Mouse (Mus musculus) CH12.LX (cell line): ENCODE data around the gene Ccdc155. TPM values are rescaled to one million over a fixed set of nuclear protein-coding genes. Genes with fewer than 3 reads are reported as not detected.

Experiments used
- DNase-seq: peaks from one replicate; pipeline ENCODE4 v3.0.0-alpha.2; 2013; ENCODE audit errors: extremely low read depth
- H3K27ac ChIP-seq: 2 replicates; pipeline ENCODE4 v1.5.1; 2012; ENCODE audit warnings: low read depth, mild to moderate bottlenecking, control low read depth, moderate library complexity; ENCODE audit not compliant: insufficient read depth
- H3K27me3 ChIP-seq: replicated peaks from 2 replicates; pipeline ENCODE3; 2012; ENCODE audit warnings: inconsistent platforms
- H3K36me3 ChIP-seq, 2 experiments: replicated peaks in 1 of 2; 2 replicates each; pipeline versions ENCODE3 to v1.6.1; 2012; ENCODE audit warnings: inconsistent platforms in 1 of 2, low read length in 1 of 2, mild to moderate bottlenecking in 1 of 2, mixed read lengths in 1 of 2, moderate library complexity in 1 of 2; ENCODE audit not compliant: control insufficient read depth in 1 of 2, insufficient read depth in 1 of 2
- H3K4me1 ChIP-seq, 2 experiments: 2 replicates each; pipeline ENCODE4 v1.6.1; 2012; ENCODE audit warnings: inconsistent platforms in 1 of 2, moderate library complexity in 1 of 2; ENCODE audit not compliant: insufficient read depth in 2 of 2, control insufficient read depth in 1 of 2
- H3K4me2 ChIP-seq: 2 replicates; pipeline ENCODE4 v1.6.1; 2012; ENCODE audit warnings: low read depth, mild to moderate bottlenecking, control low read depth; ENCODE audit not compliant: poor library complexity, insufficient read depth, severe bottlenecking
- H3K4me3 ChIP-seq, 3 experiments: fragments of 150-350 bp in 1 of 3; sonication (generic) in 1 of 3; replicated peaks in 1 of 3; 2 replicates each; pipeline versions ENCODE3 to v1.5.1; 2011 to 2012; ENCODE audit warnings: low read depth in 2 of 3, low read length in 2 of 3, mild to moderate bottlenecking in 2 of 3, moderate library complexity in 2 of 3, control low read depth in 1 of 3, improper control_type of control experiment in 1 of 3, inconsistent platforms in 1 of 3, mixed read lengths in 1 of 3; ENCODE audit not compliant: poor library complexity in 1 of 3
- H3K79me2 ChIP-seq: replicated peaks from 2 replicates; pipeline ENCODE4 v1.6.1; 2012; ENCODE audit warnings: mild to moderate bottlenecking, moderate library complexity; ENCODE audit not compliant: control insufficient read depth, poor library complexity, insufficient read depth, severe bottlenecking; ENCODE audit errors: extremely low read depth
- H3K9ac ChIP-seq: 2 replicates; pipeline ENCODE4 v1.6.1; 2012; ENCODE audit warnings: low read depth, mild to moderate bottlenecking, control low read depth, moderate library complexity; ENCODE audit not compliant: insufficient read depth
- H3K9me3 ChIP-seq: replicated peaks from 2 replicates; pipeline ENCODE3; 2012; ENCODE audit warnings: low read length, inconsistent platforms, mixed read lengths
- CTCF ChIP-seq, 2 experiments: IDR thresholded peaks in 1 of 2; conservative IDR thresholded peaks in 1 of 2; 2 replicates each; pipeline ENCODE4 v1.5.1; 2011 to 2012; ENCODE audit warnings: low read depth in 2 of 2, low read length in 2 of 2, improper control_type of control experiment in 1 of 2, inconsistent platforms in 1 of 2, mild to moderate bottlenecking in 1 of 2, moderate library complexity in 1 of 2
- E2F4 ChIP-seq: IDR thresholded peaks from 2 replicates; pipeline ENCODE4 v1.6.1; 2011; ENCODE audit warnings: low read depth, low read length, improper control_type of control experiment; ENCODE audit not compliant: insufficient replicate concordance
- ETS1 ChIP-seq: conservative IDR thresholded peaks from 2 replicates; pipeline ENCODE4 v1.6.1; 2012; ENCODE audit warnings: low read depth, mild to moderate bottlenecking, inconsistent platforms, low read length, improper control_type of control experiment, moderate library complexity
- IRF4 ChIP-seq: IDR thresholded peaks from 2 replicates; pipeline ENCODE4 v1.6.1; 2014; ENCODE audit warnings: low read depth, mild to moderate bottlenecking, inconsistent platforms, low read length, improper control_type of control experiment
- JUN ChIP-seq: IDR thresholded peaks from 2 replicates; pipeline ENCODE4 v1.6.1; 2011; ENCODE audit warnings: low read depth, mild to moderate bottlenecking, low read length, improper control_type of control experiment, moderate library complexity; ENCODE audit not compliant: insufficient read depth
- MAFK ChIP-seq: IDR thresholded peaks from 2 replicates; pipeline ENCODE4 v1.6.1; 2011; ENCODE audit warnings: low read length, improper control_type of control experiment; ENCODE audit not compliant: insufficient replicate concordance
- MXI1 ChIP-seq: IDR thresholded peaks from 2 replicates; pipeline ENCODE4 v1.6.1; 2011; ENCODE audit warnings: mild to moderate bottlenecking, low read depth, low read length, improper control_type of control experiment
- MYC ChIP-seq: IDR thresholded peaks from 2 replicates; pipeline ENCODE4 v1.6.1; 2011; ENCODE audit warnings: low read depth, mild to moderate bottlenecking, improper control_type of control experiment, low read length
- NRF1 ChIP-seq: IDR thresholded peaks from 2 replicates; pipeline ENCODE4 v1.6.1; 2014; ENCODE audit warnings: low read depth, mild to moderate bottlenecking, inconsistent platforms, low read length, improper control_type of control experiment, moderate library complexity
- PAX5 ChIP-seq: IDR thresholded peaks from 2 replicates; pipeline ENCODE4 v1.6.1; 2012; ENCODE audit warnings: low read length, inconsistent platforms, mixed read lengths
- POLR2AphosphoS2 ChIP-seq: IDR thresholded peaks from 2 replicates; pipeline ENCODE4 v1.6.1; 2011; ENCODE audit warnings: low read depth, low read length, improper control_type of control experiment
- RAD21 ChIP-seq: IDR thresholded peaks from 2 replicates; pipeline ENCODE4 v1.6.1; 2011; ENCODE audit warnings: low read depth, mild to moderate bottlenecking, low read length, improper control_type of control experiment, moderate library complexity
- RCOR1 ChIP-seq: conservative IDR thresholded peaks from 2 replicates; pipeline ENCODE4 v1.6.1; 2012; ENCODE audit warnings: low read depth, mild to moderate bottlenecking, inconsistent platforms, low read length, improper control_type of control experiment
- SIN3A ChIP-seq: IDR thresholded peaks from 2 replicates; pipeline ENCODE4 v1.6.1; 2012; ENCODE audit warnings: low read length, improper control_type of control experiment, inconsistent platforms
- USF1 ChIP-seq: IDR thresholded peaks from 2 replicates; pipeline ENCODE4 v1.6.1; 2014; ENCODE audit warnings: low read depth, mild to moderate bottlenecking, inconsistent platforms, low read length, improper control_type of control experiment
- USF2 ChIP-seq: conservative IDR thresholded peaks from 2 replicates; pipeline ENCODE4 v1.6.1; 2011; ENCODE audit warnings: low read depth, low read length, improper control_type of control experiment
- ZC3H11A ChIP-seq: IDR thresholded peaks from 2 replicates; pipeline ENCODE4 v1.6.1; 2012; ENCODE audit warnings: low read depth, mild to moderate bottlenecking, inconsistent platforms, low read length, improper control_type of control experiment
- ZKSCAN1 ChIP-seq: IDR thresholded peaks from 2 replicates; pipeline ENCODE4 v1.6.1; 2012; ENCODE audit warnings: low read depth, inconsistent platforms, low read length, improper control_type of control experiment, borderline replicate concordance
- ZMIZ1 ChIP-seq: IDR thresholded peaks from 2 replicates; pipeline ENCODE4 v1.6.1; 2012; ENCODE audit warnings: low read depth, mild to moderate bottlenecking, inconsistent platforms, low read length, improper control_type of control experiment
- ZNF384 ChIP-seq: IDR thresholded peaks from 2 replicates; pipeline ENCODE4 v1.6.1; 2012; ENCODE audit warnings: low read depth, low read length, improper control_type of control experiment, inconsistent platforms
- dilution Hi-C: fragments of 300-500 bp; cut with MboI; formaldehyde crosslinking; loops from 2 replicates; pipeline ENCODE4 v1.14.3; 2020; ENCODE audit warnings: low sequenced_read_pairs; ENCODE audit not compliant: extremely low pct_unique_long_range_greater_than_20kb, extremely low pct_ligation_motif_present
- in situ Hi-C: fragments of 300-500 bp; cut with MboI; formaldehyde crosslinking; loops from 3 replicates; pipeline ENCODE4 v1.14.3; 2019; ENCODE audit warnings: low sequenced_read_pairs, low pct_ligation_motif_present, low pct_unique_long_range_greater_than_20kb, mixed read lengths
- polyA plus RNA-seq: library from polyadenylated mRNA; unstranded; fragments of >175 nt; gene quantifications from 2 replicates; pipeline ENCODE4 v1.2.1, GENCODE M21; 2012; ENCODE audit warnings: low read depth; ENCODE audit not compliant: insufficient read length
- total RNA-seq, 2 experiments: library from RNA; depleted of rRNA; stranded (reverse); fragments of 300-350 nt in 1 of 2; fragments of >200 nt in 1 of 2; gene quantifications; 2 replicates each; pipeline ENCODE4 v1.2.3; 2012 to 2014

Ccdc155 gene
- total and polyA plus RNA-seq, 3 experiments = not detected

DNA sequence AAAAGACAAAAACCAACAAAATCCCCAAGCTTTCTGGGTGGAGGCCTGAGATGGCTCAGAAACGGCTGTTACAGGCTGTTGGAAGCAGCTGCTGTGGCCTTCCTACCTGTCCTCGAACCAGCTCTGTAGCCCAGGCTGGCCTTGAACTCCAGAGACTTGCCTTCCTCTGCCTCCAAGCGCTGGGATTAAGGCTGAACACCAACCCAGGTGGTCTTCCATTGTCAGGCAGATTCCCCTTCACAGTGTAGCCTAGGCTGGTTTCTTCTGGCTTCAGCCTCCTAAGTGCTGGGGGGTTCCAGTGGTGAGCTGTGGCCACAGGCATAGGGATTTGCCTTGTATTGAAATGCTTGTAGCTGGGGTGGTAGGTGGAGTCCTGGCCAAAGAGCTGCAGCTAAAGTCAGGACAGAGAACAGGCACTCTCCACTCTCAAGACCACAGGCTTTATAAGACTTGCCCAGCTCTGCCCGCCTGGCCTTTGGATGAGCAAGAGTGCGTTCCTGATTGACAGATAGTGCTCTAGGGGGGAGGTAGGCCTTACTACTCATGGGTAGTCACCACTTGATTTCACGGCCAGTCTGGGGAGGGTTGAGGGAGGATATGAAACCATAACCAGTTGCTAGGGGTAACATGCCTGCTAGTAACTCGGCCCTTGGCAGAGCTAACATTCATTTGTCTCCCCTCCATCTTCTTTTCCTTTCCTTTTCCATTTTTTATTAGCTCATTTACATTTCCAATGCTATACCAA is 24.9 kb upstream of the Ccdc155 start:
- peaks cover 16 to 52% of the 10 kb centered on the region in 2 experiments for H3K4me1 ChIP-seq
- H3K4me3 ChIP-seq = peak overlapping the region in 1 of 3 experiments; percentile 25
- no peak overlapping the region for H3K4me2 ChIP-seq
- TF ChIP-seq E2F4 (no peak), NRF1 (no peak), RCOR1 (no peak), PAX5 (no peak), JUN (no peak), USF2 (no peak), SIN3A (no peak), MXI1 (0 out of 2 replicates have a peak, but pooled peaks have one; percentile 35), POLR2AphosphoS2 (peak; percentile 83), USF1 (no peak), MAFK (no peak), ZKSCAN1 (no peak), CTCF (conservative IDR thresholded peaks at IDR 0.05 in 1 of 2, IDR thresholded peaks at IDR 0.05 in 1 of 2; ENCODE audit: low read depth in 2 of 2, low read length in 2 of 2) (no peak), ZC3H11A (no peak), RAD21 (no peak), ETS1 (no peak), MYC (no peak), IRF4 (peak; percentile 58; the same call in 1 of the 2 replicates), ZNF384 (no peak)
- TF ChIP-seq, all 38 proteins: peak for 3
- H3K9ac ChIP-seq = no peak overlapping the region
- in situ Hi-C loops (no loop called here), dilution Hi-C loops (no loop called here)
- H3K27me3 ChIP-seq = no peaks in the 10 kb centered on the region
- H3K79me2 ChIP-seq = no peaks in the 10 kb centered on the region
- peaks cover 18 to 45% of the 10 kb centered on the region in 2 experiments for H3K36me3 ChIP-seq
- H3K9me3 ChIP-seq = peaks cover 4% of the 10 kb centered on the region
- DNase-seq = peak; percentile 79
- H3K27ac ChIP-seq = peak overlapping the region; percentile 46; the same call in 1 of the 2 replicates

DNA sequence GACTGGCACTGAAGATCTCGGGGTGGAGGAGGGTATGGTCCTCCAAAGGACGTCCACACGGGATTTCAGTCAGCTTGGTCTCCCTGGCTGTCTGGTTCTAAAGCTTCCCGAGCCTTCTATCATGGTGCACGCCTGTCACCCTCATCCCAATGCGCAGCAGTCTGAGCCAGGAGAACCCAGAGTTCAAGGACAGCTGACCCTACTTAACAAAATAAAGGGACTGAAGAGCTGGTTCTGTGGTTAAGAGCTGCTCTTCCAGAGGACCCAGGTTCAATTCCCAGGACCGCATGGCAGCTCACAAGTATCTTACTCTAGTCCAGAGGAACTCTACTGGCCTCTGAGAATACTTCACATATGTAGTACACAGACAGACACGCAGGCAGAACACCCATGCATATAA is 24.4 kb upstream of the Ccdc155 start:
- no peak overlapping the region for H3K27ac ChIP-seq
- no peak overlapping the region for H3K4me3 ChIP-seq
- dilution Hi-C loops = no loop called here
- H3K36me3 ChIP-seq = peaks cover 12 to 39% of the 10 kb centered on the region in 2 experiments
- H3K9me3 ChIP-seq = peaks cover 4% of the 10 kb centered on the region
- no peaks in the 10 kb centered on the region for H3K27me3 ChIP-seq
- DNase-seq = no peak
- H3K9ac ChIP-seq = no peak overlapping the region
- H3K79me2 ChIP-seq = no peaks in the 10 kb centered on the region
- in situ Hi-C loops = no loop called here
- H3K4me2 ChIP-seq = no peak overlapping the region
- peaks cover 13 to 46% of the 10 kb centered on the region in 2 experiments for H3K4me1 ChIP-seq
- TF ChIP-seq ZMIZ1 (0 out of 2 replicates have a peak, but pooled peaks have one; percentile 5), ETS1 (no peak)
